Mouse (Mus musculus) heart, adult 2 months (tissue): Measurements from ENCODE around the gene Cbx8.

Experiments used
- CTCF ChIP-seq: fragments of 200-600 bp; IDR thresholded peaks from 2 replicates; pipeline ENCODE4 v1.8.1; 2022; ENCODE audit warnings: antibody characterized with exemption, mild to moderate bottlenecking, moderate library complexity
- EP300 ChIP-seq: fragments of 200-500 bp; IDR thresholded peaks from 2 replicates; pipeline ENCODE4 v1.6.1; 2011; ENCODE audit warnings: low read depth, low read length, control low read depth; ENCODE audit not compliant: insufficient read depth

DNA sequence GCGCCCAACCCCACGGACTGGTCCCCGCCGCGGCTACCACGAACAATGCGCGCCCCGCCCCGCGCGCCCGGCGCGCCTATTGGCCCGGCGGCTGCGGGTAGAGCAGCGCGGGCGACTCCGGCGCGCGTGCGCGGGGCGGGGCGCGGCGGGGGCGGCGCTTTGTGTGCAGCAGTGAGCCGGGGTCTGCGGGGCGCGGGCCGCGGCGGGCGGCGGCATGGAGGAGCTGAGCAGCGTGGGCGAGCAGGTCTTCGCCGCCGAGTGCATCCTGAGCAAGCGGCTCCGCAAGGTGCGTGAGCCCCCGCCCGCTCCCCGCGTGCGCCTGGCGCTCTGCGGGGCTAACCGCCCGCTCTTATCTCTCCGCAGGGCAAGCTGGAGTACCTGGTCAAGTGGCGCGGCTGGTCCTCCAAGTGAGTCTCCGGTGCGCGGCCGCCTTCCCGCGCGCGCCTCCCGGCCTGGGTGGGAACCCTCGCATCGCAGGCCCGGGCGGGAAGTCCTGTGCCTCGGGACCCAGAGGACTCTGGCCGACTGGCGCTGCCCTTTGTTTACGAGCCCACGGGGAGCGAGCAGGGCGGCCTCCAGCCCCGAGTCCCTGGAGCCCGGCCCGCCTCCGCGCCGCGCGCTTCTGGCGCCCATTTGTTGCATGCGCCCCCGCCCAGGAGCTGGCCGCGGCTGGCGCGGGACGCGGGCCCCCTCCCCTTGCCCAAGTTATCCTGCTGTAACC lies 17.7 kb downstream of the Cbx8 start, which contains the start of gene Cbx2:
- TF ChIP-seq CTCF (no peak; the same call in 1 of the 2 replicates), EP300 (no peak)
